Mouse (Mus musculus) limb, embryonic 14.5 days (tissue): Measurements from ENCODE around the gene Cemip2. TPM values are rescaled to one million over a fixed set of nuclear protein-coding genes. Genes with fewer than 3 reads are reported as not detected.

ENCODE experiments used
- ATAC-seq: fragments of 200-750 bp; cut with Nextera tagmentation; 2 replicates; pipeline ENCODE4 v1.8.0; 2017; ENCODE audit warnings: low read depth, moderate number of reproducible peaks, moderate TSS enrichment; ENCODE audit not compliant: low FRiP score
- DNase-seq: peaks from one replicate; pipeline ENCODE4 v3.0.0-alpha.2; 2015; ENCODE audit warnings: low spot score
- H3K27ac ChIP-seq: fragments of 300-500 bp; sonication (generic); replicated peaks from 2 replicates; pipeline ENCODE4 v1.5.1; 2014; ENCODE audit warnings: low read depth, mild to moderate bottlenecking, low read length, moderate library complexity, mixed read lengths
- H3K27me3 ChIP-seq: fragments of 300-500 bp; sonication (generic); 2 replicates; pipeline ENCODE4 v1.6.1; 2014; ENCODE audit warnings: low read length, mixed read lengths; ENCODE audit not compliant: control insufficient read depth, insufficient read depth
- H3K36me3 ChIP-seq: fragments of 300-500 bp; sonication (generic); 2 replicates; pipeline ENCODE4 v1.6.1; 2014; ENCODE audit warnings: mild to moderate bottlenecking, low read length, moderate library complexity, mixed read lengths; ENCODE audit not compliant: control insufficient read depth, insufficient read depth
- H3K4me1 ChIP-seq: fragments of 300-500 bp; sonication (generic); 2 replicates; pipeline ENCODE4 v1.6.1; 2014; ENCODE audit warnings: antibody characterized with exemption, low read length, mixed read lengths; ENCODE audit not compliant: control insufficient read depth, insufficient read depth
- H3K4me2 ChIP-seq: fragments of 300-500 bp; sonication (generic); replicated peaks from 2 replicates; pipeline ENCODE4 v1.6.1; 2014; ENCODE audit warnings: low read depth, mild to moderate bottlenecking, low read length, moderate library complexity; ENCODE audit not compliant: severe bottlenecking
- H3K4me3 ChIP-seq: fragments of 300-500 bp; sonication (generic); replicated peaks from 2 replicates; pipeline ENCODE4 v1.5.1; 2014; ENCODE audit warnings: low read length
- H3K9ac ChIP-seq: fragments of 300-500 bp; sonication (generic); 2 replicates; pipeline ENCODE4 v1.6.1; 2014; ENCODE audit warnings: mild to moderate bottlenecking, low read depth, low read length, moderate library complexity; ENCODE audit not compliant: severe bottlenecking
- H3K9me3 ChIP-seq: fragments of 300-500 bp; sonication (generic); 2 replicates; pipeline ENCODE4 v1.6.1; 2016; ENCODE audit warnings: low read length; ENCODE audit not compliant: control insufficient read depth
- POLR2A ChIP-seq: fragments of 200-500 bp; IDR thresholded peaks from 2 replicates; pipeline ENCODE4 v1.8.0; 2012; ENCODE audit warnings: inconsistent platforms, mild to moderate bottlenecking, moderate library complexity, borderline replicate concordance; ENCODE audit not compliant: insufficient read depth, insufficient read length; ENCODE audit errors: extremely low read depth
- WGBS: fragments of 180-500 bp; shearing (Covaris S2); extraction: QIAGEN DNeasy Blood & Tissue Kit; methylation state at CpG from one replicate; pipeline ENCODE4 v1.1.7; 2014; 5-methylcytosine and 5-hydroxymethylcytosine counted together
- polyA plus RNA-seq, 2 experiments: library from polyadenylated mRNA; depleted of rRNA in 1 of 2; stranded (reverse) in 1 of 2; unstranded in 1 of 2; fragments of >200 nt; fragmentation: Nextera tagmentation in 1 of 2; extraction: Ambion mirVana in 1 of 2; gene quantifications; 2 replicates each; pipeline versions ENCODE4 v1.2.1 to v1.2.3; 2012 to 2014

The Cemip2 gene
- polyA plus RNA-seq, 2 experiments: 16.1 to 31.1 TPM

- H3K4me1 ChIP-seq: peaks cover 2% of the 10 kb centered on the region; the same call in 1 of the 2 replicates
- H3K27me3 ChIP-seq: no peaks in the 10 kb centered on the region
- H3K27ac ChIP-seq: no peak overlapping the region
- no peak for ATAC-seq
- peaks cover 77% of the 10 kb centered on the region for H3K36me3 ChIP-seq
- H3K4me2 ChIP-seq: no peak overlapping the region
- no peak overlapping the region for H3K9ac ChIP-seq
- WGBS: 78% methylated on average over 4 of the region's 4 CpGs
- DNase-seq: no peak
- H3K9me3 ChIP-seq: no peaks in the 10 kb centered on the region
- no peak overlapping the region for H3K4me3 ChIP-seq
- no peak for TF ChIP-seq POLR2A
These were observed 42.0 kb downstream of the Cemip2 start for GRCm38 (mm10) chr19:21820126-21820525.

- Histone ChIP-seq H3K4me3 (no peak overlapping the region), H3K27me3 (no peaks in the 10 kb centered on the region), H3K9ac (no peak overlapping the region), H3K4me2 (no peak overlapping the region), H3K36me3 (peaks cover 77% of the 10 kb centered on the region), H3K9me3 (no peaks in the 10 kb centered on the region), H3K27ac (no peak overlapping the region), H3K4me1 (peaks cover 2% of the 10 kb centered on the region; the same call in 1 of the 2 replicates)
- 64% methylated on average over 6 of the region's 6 CpGs for WGBS
- no peak for ATAC-seq
- TF ChIP-seq POLR2A: no peak
- DNase-seq: no peak
These were observed 43.7 kb downstream of the Cemip2 start for GRCm38 (mm10) chr19:21821877-21822276.

- 85% methylated on average over 5 of the region's 5 CpGs for WGBS
- no peak overlapping the region for H3K9ac ChIP-seq
- no peak overlapping the region for H3K27ac ChIP-seq
- no peak overlapping the region for H3K4me3 ChIP-seq
- H3K36me3 ChIP-seq: peaks cover 69% of the 10 kb centered on the region
- DNase-seq (no peak), ATAC-seq (no peak)
- no peak for TF ChIP-seq POLR2A
- H3K27me3 ChIP-seq: no peaks in the 10 kb centered on the region
- no peak overlapping the region for H3K4me2 ChIP-seq
- H3K9me3 ChIP-seq: no peaks in the 10 kb centered on the region
- H3K4me1 ChIP-seq: peaks cover 7% of the 10 kb centered on the region; the same call in 1 of the 2 replicates
These were observed 46.0 kb downstream of the Cemip2 start for GRCm38 (mm10) chr19:21824146-21824545.

GRCm38 (mm10) chr19:21825128-21825885, 47.2 kb downstream of the Cemip2 start:
- TF ChIP-seq POLR2A: no peak
- Histone ChIP-seq H3K36me3 (peaks cover 71% of the 10 kb centered on the region), H3K4me2 (no peak overlapping the region), H3K27me3 (no peaks in the 10 kb centered on the region), H3K27ac (no peak overlapping the region), H3K9me3 (no peaks in the 10 kb centered on the region), H3K9ac (no peak overlapping the region), H3K4me1 (peaks cover 7% of the 10 kb centered on the region), H3K4me3 (no peak overlapping the region)
- 78% methylated on average over 4 of the region's 4 CpGs for WGBS
- DNase-seq: no peak
- no peak for ATAC-seq

- Histone ChIP-seq H3K27ac (peak overlapping the region; percentile 3; the same call in 1 of the 2 replicates), H3K27me3 (no peaks in the 10 kb centered on the region), H3K9me3 (no peaks in the 10 kb centered on the region), H3K4me1 (peaks cover 5% of the 10 kb centered on the region; the same call in 1 of the 2 replicates), H3K4me2 (no peak overlapping the region), H3K4me3 (no peak overlapping the region), H3K9ac (no peak overlapping the region), H3K36me3 (peaks cover 76% of the 10 kb centered on the region)
- ATAC-seq (no peak), DNase-seq (peak; percentile 45)
- no peak for TF ChIP-seq POLR2A
- 56% methylated on average over 12 of the region's 12 CpGs for WGBS
These were observed 55.4 kb downstream of the Cemip2 start for GRCm38 (mm10) chr19:21833416-21833992.
